Mouse (Mus musculus): ENCODE data around the gene Gatad2a.

- TF ChIP-seq CTCF (IDR thresholded peaks at IDR 0.05; ENCODE audit: borderline replicate concordance, insufficient read depth, low read depth, low read length) (no peak), POLR2A (IDR thresholded peaks at IDR 0.05; ENCODE audit: borderline replicate concordance, insufficient read depth, low read length) (no peak)
Observed at GRCm38 (mm10) chr8:69907106-69907505, 89.1 kb downstream of the Gatad2a start.

Data from cerebellum, adult 2 months (tissue).